Mouse (Mus musculus) embryonic facial prominence, embryonic 14.5 days (tissue): ENCODE measurements around the gene Uts2r. TPM values are rescaled to one million over a fixed set of nuclear protein-coding genes. Genes with fewer than 3 reads are reported as not detected.

ENCODE experiments used
- ATAC-seq: fragments of 200-750 bp; cut with Nextera tagmentation; 2 replicates; pipeline ENCODE4 v1.8.0; 2017; ENCODE audit warnings: low read depth, moderate number of reproducible peaks, moderate TSS enrichment
- DNase-seq: peaks from one replicate; pipeline ENCODE4 v3.0.0-alpha.2; 2015; ENCODE audit warnings: low spot score
- H3K27ac ChIP-seq: fragments of 300-500 bp; sonication (generic); replicated peaks from 2 replicates; pipeline ENCODE4 v1.5.1; 2014; ENCODE audit warnings: low read depth, mild to moderate bottlenecking, low read length, moderate library complexity
- H3K27me3 ChIP-seq: fragments of 300-500 bp; sonication (generic); replicated peaks from 2 replicates; pipeline ENCODE4 v1.6.1; 2014; ENCODE audit warnings: low read length; ENCODE audit not compliant: control insufficient read depth, insufficient read depth
- H3K36me3 ChIP-seq: fragments of 300-500 bp; sonication (generic); 2 replicates; pipeline ENCODE4 v1.6.1; 2014; ENCODE audit warnings: low read length, mixed read lengths; ENCODE audit not compliant: control insufficient read depth, insufficient read depth
- H3K4me1 ChIP-seq: fragments of 300-500 bp; sonication (generic); 2 replicates; pipeline ENCODE4 v1.6.1; 2014; ENCODE audit warnings: antibody characterized with exemption, low read length; ENCODE audit not compliant: control insufficient read depth, insufficient read depth
- H3K4me2 ChIP-seq: fragments of 300-500 bp; sonication (generic); 2 replicates; pipeline ENCODE4 v1.6.1; 2014; ENCODE audit warnings: low read depth, mild to moderate bottlenecking, low read length, moderate library complexity, mixed read lengths
- H3K4me3 ChIP-seq: fragments of 300-500 bp; sonication (generic); 2 replicates; pipeline ENCODE4 v1.5.1; 2014; ENCODE audit warnings: low read depth, mild to moderate bottlenecking, low read length
- H3K9ac ChIP-seq: fragments of 300-500 bp; sonication (generic); 2 replicates; pipeline ENCODE4 v1.6.1; 2014; ENCODE audit warnings: low read depth, mild to moderate bottlenecking, low read length, moderate library complexity, mixed read lengths
- H3K9me3 ChIP-seq: fragments of 300-500 bp; sonication (generic); 2 replicates; pipeline ENCODE4 v1.6.1; 2016; ENCODE audit warnings: low read length; ENCODE audit not compliant: control insufficient read depth
- whole genome bisulfite sequencing: fragments of 180-500 bp; shearing (Covaris S2); extraction: QIAGEN DNeasy Blood & Tissue Kit; methylation state at CpG from one replicate; pipeline ENCODE4 v1.1.7; 2014; 5-methylcytosine and 5-hydroxymethylcytosine counted together
- polyA plus RNA-seq: library from polyadenylated mRNA; unstranded; fragments of >200 nt; fragmentation: Nextera tagmentation; extraction: Ambion mirVana; gene quantifications from 2 replicates; pipeline ENCODE4 v1.2.1, GENCODE M21; 2014

The Uts2r gene
- polyA plus RNA-seq, 1 experiment from 2014 or later, result 1.2 TPM

- DNase-seq (no peak), ATAC-seq (no peak)
- Histone ChIP-seq H3K9ac (no peak overlapping the region), H3K9me3 (no peaks in the 10 kb centered on the region), H3K4me1 (no peaks in the 10 kb centered on the region), H3K4me3 (no peak overlapping the region), H3K36me3 (no peaks in the 10 kb centered on the region), H3K27me3 (no peaks in the 10 kb centered on the region), H3K4me2 (no peak overlapping the region), H3K27ac (no peak overlapping the region)
- 86% methylated on average over 3 of the region's 3 CpGs for WGBS
Observed at GRCm38 (mm10) chr11:121125522-121126172, 34.4 kb upstream of the Uts2r start.

- no peaks in the 10 kb centered on the region for H3K36me3 ChIP-seq
- H3K9ac ChIP-seq, result no peak overlapping the region
- no peaks in the 10 kb centered on the region for H3K4me1 ChIP-seq
- H3K4me3 ChIP-seq, result no peak overlapping the region
- whole genome bisulfite sequencing, result 77% methylated on average over 1 of the region's 1 CpGs
- no peak overlapping the region for H3K4me2 ChIP-seq
- no peaks in the 10 kb centered on the region for H3K9me3 ChIP-seq
- ATAC-seq (no peak), DNase-seq (no peak)
- H3K27me3 ChIP-seq, result no peaks in the 10 kb centered on the region
- no peak overlapping the region for H3K27ac ChIP-seq
Observed at GRCm38 (mm10) chr11:121126395-121126794, 33.7 kb upstream of the Uts2r start.

- no peaks in the 10 kb centered on the region for H3K27me3 ChIP-seq
- no peak overlapping the region for H3K27ac ChIP-seq
- WGBS, result 85% methylated on average over 3 of the region's 3 CpGs
- no peak overlapping the region for H3K4me3 ChIP-seq
- H3K36me3 ChIP-seq, result no peaks in the 10 kb centered on the region
- H3K9me3 ChIP-seq, result no peaks in the 10 kb centered on the region
- no peak for ATAC-seq
- no peak overlapping the region for H3K4me2 ChIP-seq
- H3K4me1 ChIP-seq, result no peaks in the 10 kb centered on the region
- H3K9ac ChIP-seq, result no peak overlapping the region
- DNase-seq, result no peak
Observed at GRCm38 (mm10) chr11:121127441-121127840, 32.6 kb upstream of the Uts2r start.

- DNase-seq (no peak), ATAC-seq (no peak)
- 37% methylated on average over 1 of the region's 1 CpGs for WGBS
- Histone ChIP-seq H3K36me3 (no peaks in the 10 kb centered on the region), H3K27me3 (no peaks in the 10 kb centered on the region), H3K9ac (no peak overlapping the region), H3K9me3 (no peaks in the 10 kb centered on the region), H3K27ac (no peak overlapping the region), H3K4me2 (no peak overlapping the region), H3K4me1 (no peaks in the 10 kb centered on the region), H3K4me3 (no peak overlapping the region)
Observed at GRCm38 (mm10) chr11:121129616-121130015, 30.5 kb upstream of the Uts2r start.

- no peaks in the 10 kb centered on the region for H3K4me1 ChIP-seq
- H3K4me3 ChIP-seq, result no peak overlapping the region
- no peak overlapping the region for H3K4me2 ChIP-seq
- no peaks in the 10 kb centered on the region for H3K27me3 ChIP-seq
- no peaks in the 10 kb centered on the region for H3K9me3 ChIP-seq
- no peak for DNase-seq
- no peak for ATAC-seq
- WGBS, result 48% methylated on average over 1 of the region's 1 CpGs
- no peak overlapping the region for H3K9ac ChIP-seq
- H3K36me3 ChIP-seq, result no peaks in the 10 kb centered on the region
- H3K27ac ChIP-seq, result no peak overlapping the region
Observed at GRCm38 (mm10) chr11:121134600-121134999, 25.5 kb upstream of the Uts2r start.

- WGBS, result 82% methylated on average over 5 of the region's 5 CpGs
- ATAC-seq, result no peak
Observed at GRCm38 (mm10) chr11:121137682-121138081, 22.4 kb upstream of the Uts2r start.

GRCm38 (mm10) chr11:121138732-121139131 lies 21.3 kb upstream of the Uts2r start:
- 47% methylated on average over 6 of the region's 6 CpGs for WGBS
- Histone ChIP-seq H3K9me3 (no peaks in the 10 kb centered on the region), H3K4me1 (no peaks in the 10 kb centered on the region)

More at GRCm38 (mm10) chr11:121137682-121138081, 22.4 kb upstream of the Uts2r start:
- no peaks in the 10 kb centered on the region for H3K27me3 ChIP-seq
- H3K4me2 ChIP-seq, result no peak overlapping the region
- no peaks in the 10 kb centered on the region for H3K36me3 ChIP-seq
- H3K4me1 ChIP-seq, result no peaks in the 10 kb centered on the region
- H3K4me3 ChIP-seq, result no peak overlapping the region
- H3K9me3 ChIP-seq, result no peaks in the 10 kb centered on the region
- H3K27ac ChIP-seq, result no peak overlapping the region
- H3K9ac ChIP-seq, result no peak overlapping the region
- no peak for DNase-seq

GRCm38 (mm10) chr11:121143325-121144015 lies 16.6 kb upstream of the Uts2r start:
- Histone ChIP-seq H3K27ac (no peak overlapping the region), H3K4me1 (no peaks in the 10 kb centered on the region), H3K36me3 (no peaks in the 10 kb centered on the region), H3K4me2 (no peak overlapping the region), H3K9me3 (no peaks in the 10 kb centered on the region), H3K9ac (no peak overlapping the region), H3K27me3 (no peaks in the 10 kb centered on the region), H3K4me3 (no peak overlapping the region)
- ATAC-seq (peak; percentile 74; the same call in 1 of the 2 replicates), DNase-seq (peak; percentile 73)
- WGBS, result 77% methylated on average over 9 of the region's 9 CpGs

More at GRCm38 (mm10) chr11:121138732-121139131, 21.3 kb upstream of the Uts2r start:
- H3K9ac ChIP-seq, result no peak overlapping the region
- H3K27me3 ChIP-seq, result no peaks in the 10 kb centered on the region
- no peak overlapping the region for H3K4me3 ChIP-seq
- no peak overlapping the region for H3K27ac ChIP-seq
- no peak overlapping the region for H3K4me2 ChIP-seq
- no peak for ATAC-seq
- no peak for DNase-seq
- H3K36me3 ChIP-seq, result no peaks in the 10 kb centered on the region

- DNase-seq, result no peak
- 89% methylated on average over 22 of the region's 22 CpGs for WGBS
- no peak within 1 kb of the TSS for H3K4me2 ChIP-seq
- no peak for ATAC-seq
- H3K36me3 ChIP-seq, result no peaks in the 10 kb centered on the region
- no peaks in the 10 kb centered on the region for H3K9me3 ChIP-seq
- H3K4me1 ChIP-seq, result no peaks in the 10 kb centered on the region
- H3K27ac ChIP-seq, result no peak within 1 kb of the TSS
- H3K9ac ChIP-seq, result no peak within 1 kb of the TSS
- no peak within 1 kb of the TSS for H3K4me3 ChIP-seq
- no peaks in the 10 kb centered on the region for H3K27me3 ChIP-seq
Observed at GRCm38 (mm10) chr11:121145865-121146264, 14.2 kb upstream of the Uts2r start, which contains the start of gene Tex19.1. TSS of gene Tex19.1 (plus strand) at chr11:121146143.
